Mouse (Mus musculus): ENCODE results near the gene Gns.
A peak's percentile ranks its signal among the peaks of the same experiment; 100 is the strongest.

Gene Gns

DNA sequence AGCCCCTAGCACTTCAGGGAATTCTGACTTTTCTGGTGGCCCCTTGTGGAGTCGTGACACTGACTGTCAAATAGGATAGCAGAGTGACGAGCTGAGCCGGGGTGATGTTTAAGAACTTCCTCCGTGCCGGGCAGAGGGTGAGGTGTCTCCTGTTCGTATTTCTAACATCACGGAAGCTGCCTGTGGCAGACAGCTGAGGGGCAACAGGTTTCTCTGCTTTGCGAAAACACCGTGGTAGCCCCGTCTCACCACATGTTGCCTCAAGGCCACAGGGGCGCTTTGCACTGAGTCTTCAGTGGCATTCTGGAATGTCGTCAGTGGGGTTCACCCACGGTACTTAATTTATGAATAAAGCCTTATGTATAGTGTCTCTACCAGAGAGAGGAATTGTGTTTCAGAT, 2.4 kb downstream of the Gns start:
- no peak for DNase-seq

DNA sequence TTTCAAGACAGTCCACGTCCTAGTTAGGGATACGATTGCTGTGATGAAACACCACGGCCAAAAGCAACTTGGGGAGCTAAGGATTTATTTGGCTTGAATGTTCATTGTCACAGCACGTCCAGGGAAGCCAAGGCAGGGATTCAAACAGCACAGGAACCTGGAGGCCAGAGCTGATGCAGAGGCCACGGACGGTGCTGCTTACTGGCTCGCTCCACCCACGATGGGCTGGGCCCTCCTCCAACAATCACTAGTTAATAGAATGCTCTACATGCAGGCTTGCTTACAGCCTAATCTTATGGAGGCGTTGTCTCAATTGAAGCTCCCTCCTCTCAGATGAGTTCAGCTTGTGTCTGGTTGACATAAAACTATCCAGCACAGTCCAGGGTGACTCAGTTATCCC, 2.9 kb downstream of the Gns start:
- DNase-seq: no peak

GRCm38 (mm10) chr10:121368783-121369465, 4.0 kb downstream of the Gns start:
- DNase-seq: no peak

GRCm38 (mm10) chr10:121370777-121371176, 5.9 kb downstream of the Gns start:
- DNase-seq: no peak

GRCm38 (mm10) chr10:121374013-121374412, 9.1 kb downstream of the Gns start:
- no peak for DNase-seq

DNA sequence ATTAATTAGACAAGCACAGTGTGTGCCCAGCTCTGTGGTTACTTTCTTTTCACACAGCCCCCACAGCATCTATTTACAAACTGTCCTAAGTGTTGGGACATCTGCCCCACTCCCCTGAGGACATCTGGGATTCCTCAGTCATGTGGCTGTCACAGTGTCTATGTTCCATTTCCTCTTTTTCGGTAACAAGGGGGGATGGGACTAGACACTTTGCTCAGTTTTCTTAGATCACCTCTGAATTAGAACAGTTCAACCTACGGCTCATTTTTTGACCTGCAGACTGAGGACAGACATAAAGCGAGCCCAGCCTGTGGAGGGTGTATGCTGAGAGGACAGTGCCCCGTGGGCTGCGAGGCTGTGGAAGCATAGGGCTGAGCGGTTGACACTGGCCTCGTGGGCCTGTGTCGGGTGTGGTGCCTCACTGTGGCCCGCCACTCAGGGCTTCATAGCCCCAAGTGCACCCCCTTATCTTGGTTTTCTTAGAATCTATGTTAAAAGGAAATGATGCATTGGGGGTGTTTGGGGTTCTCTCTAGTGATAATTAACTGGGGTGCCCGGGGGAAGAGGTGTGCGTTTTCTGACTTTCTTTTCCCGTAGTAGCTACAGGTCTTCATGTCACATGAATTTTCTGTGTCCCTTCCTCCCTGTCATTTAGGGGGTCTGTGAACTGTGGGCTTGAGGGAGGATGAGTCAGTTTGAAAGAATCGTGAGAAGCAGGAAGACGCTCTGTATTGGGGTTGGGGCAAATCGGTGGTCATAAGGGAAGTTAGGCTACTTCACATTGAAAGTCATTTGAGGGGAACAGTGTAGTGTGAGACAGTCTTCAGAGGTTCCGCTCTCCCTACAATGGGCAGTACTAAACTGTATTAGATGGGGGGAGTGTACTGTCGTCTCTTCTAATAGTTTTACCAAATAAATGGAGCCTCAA, 10.1 kb downstream of the Gns start:
- DNase-seq: no peak

- peak in 1 of 2 experiments; percentile 47 for DNase-seq
Measured at GRCm38 (mm10) chr10:121375649-121376493, 11.0 kb downstream of the Gns start.

DNA sequence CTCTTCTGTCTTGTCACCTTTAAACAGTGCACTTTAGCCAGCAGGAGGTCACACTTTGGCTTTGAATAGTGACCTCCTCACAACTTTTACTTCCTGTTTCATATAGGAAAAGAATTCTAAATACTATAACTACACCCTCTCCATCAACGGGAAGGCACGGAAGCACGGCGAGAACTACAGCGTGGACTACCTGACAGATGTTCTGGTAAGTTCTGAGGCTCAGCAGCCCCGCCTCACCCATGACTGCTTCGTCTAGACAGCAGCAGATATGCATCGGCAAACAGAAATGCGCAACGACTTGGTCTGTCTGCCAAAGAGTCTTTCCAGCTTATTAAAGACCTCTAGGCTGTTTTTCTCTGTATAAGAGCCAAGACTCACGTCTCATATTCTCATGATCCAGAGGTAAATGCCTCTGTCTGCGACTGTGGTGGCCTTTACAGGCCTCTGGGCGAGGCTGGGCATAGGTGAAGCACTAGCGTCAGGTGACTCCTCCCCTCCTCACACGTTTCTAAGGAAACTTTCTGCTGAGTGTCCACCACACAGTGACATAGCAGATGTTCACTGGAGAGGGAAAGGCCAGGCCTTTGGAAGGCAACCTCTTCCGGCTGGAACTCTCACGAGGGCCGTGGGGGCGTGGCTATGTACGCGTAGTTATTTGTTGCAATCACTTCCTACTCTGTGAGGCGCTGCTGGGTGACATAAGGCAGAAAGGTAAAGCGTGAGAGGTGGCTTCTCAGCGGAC, 11.8 kb downstream of the Gns start:
- DNase-seq: peak; percentile 31 to 52

DNA sequence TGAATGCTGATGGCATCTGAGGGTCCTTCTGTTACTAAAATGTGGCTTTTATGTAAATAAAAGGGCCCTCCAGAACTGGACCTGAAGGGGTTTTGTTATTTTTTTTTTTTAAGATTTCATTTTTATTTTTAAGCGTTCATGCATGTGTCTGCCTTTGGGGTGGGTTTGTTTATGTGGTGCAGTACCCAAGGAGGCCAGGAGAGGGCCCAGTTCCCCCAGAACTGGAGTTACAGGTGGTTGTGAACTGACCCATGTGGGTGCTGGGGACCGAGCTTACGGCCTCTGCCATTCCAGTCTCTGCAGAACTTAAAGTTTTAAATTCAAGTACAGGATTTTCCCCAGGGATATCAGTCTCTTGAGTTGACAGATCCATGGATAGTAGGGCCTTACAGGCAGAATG, 14.5 kb downstream of the Gns start:
- DNase-seq: no peak

GRCm38 (mm10) chr10:121381280-121381679, 16.4 kb downstream of the Gns start:
- no peak for DNase-seq

GRCm38 (mm10) chr10:121384710-121385109, 19.8 kb downstream of the Gns start:
- DNase-seq: no peak

- DNase-seq: no peak
Measured at GRCm38 (mm10) chr10:121385695-121386094, 20.8 kb downstream of the Gns start.

DNA sequence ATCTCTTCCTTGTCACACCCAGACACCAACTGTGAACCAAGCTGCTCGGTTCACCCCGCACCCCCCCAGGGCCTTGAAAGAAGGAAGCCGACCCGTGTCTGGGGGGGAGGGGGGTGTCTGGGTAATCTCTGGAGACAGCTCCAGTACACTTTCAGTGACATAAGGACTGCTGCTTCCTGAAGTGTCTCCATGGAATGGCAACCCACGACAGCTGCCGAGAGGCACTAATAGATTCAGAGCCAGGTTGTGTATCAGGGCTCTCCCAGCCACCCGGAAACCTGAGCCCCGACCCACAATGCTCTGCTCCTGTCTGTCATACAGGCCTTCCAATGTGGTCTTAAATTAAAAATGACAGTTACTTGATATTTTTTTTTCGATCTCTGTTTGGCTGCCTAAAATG, 21.5 kb downstream of the Gns start:
- no peak for DNase-seq

DNA sequence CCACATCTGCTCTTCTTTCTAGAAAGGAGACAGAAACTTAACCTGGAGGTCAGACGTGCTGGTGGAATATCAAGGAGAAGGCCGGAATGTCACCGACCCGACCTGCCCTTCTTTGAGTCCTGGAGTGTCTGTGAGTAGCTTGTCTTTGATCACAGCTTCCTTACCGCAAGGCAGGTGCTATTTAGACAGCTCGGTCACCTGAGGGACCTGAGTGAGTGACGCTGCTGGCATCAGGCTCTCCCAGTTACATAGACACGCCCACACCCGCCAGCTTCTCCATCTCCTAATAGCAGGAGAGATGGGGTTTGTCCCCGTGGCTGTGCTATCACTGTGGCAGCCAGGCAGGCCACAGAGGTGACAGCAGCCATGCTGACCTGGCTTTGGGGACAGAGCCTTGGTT, 25.7 kb downstream of the Gns start:
- no peak for DNase-seq

GRCm38 (mm10) chr10:121391901-121392300, 27.0 kb downstream of the Gns start:
- DNase-seq: no peak

DNA sequence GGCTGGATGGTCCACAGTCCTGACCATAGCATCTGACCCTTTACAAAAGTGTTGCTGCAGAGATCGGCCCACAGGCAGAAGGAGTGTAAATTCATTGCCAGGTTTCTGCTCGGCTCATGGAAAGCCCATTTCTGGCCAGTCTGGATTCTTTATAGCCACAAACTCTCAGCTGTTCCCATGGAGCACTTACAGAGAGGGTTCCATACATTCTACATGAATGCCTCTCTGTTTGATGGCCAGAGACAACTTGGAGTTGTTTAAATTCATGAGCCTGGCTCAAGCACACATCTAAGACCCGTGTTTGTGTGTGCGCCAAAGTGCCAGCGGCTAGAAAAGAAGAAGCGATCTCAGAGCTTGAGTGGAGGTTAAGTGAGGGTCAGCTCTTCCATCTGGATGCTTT, 29.4 kb downstream of the Gns start:
- DNase-seq: no peak

DNA sequence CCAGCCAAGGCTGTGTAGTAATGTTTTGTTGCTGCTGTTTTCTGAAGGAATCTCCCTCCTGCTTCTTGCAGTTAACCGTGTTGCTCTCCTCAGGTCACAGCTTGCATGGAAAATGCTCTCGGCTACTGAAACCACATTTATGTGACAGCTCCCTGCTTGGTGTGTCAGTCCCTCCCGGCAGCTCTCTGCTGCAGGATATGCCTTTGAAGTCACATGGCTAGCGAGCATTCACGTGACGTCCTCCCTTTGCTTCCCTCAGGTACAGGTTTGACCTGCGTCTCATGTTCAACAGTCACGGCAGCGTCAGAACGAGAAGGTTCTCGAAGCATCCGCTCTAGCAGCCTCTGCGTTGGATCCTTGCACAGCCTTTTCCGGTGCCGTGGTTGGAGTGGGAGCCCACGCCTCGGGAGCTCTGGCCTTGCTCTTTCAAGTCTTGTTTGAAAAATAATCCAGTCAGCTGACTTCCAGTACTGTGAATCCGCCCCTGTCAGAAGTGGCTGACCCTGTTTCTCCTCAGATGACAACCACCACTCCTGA, 30.0 kb downstream of the Gns start:
- no peak for DNase-seq

GRCm38 (mm10) chr10:121395542-121396176, 30.8 kb downstream of the Gns start:
- no peak for DNase-seq

DNA sequence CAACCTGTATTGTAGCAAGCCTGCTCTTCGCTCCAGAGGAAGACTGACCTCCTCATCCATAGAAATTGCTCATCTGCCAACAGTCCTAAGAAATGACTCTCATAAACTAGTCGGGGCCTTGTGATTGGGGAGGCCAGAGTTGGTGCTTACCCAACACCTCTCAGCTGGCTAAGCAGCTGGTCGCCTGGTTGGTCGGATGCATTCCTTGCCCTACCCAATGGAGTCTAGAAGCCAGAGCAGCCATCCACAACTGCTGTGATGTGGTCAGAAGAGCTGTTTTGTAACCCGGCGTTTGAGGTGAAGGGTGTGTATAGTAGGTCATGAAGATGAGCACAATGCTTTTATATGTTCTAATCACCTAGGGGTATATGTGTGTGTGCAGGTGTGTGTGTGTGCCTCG, 33.7 kb downstream of the Gns start:
- no peak for DNase-seq

DNA sequence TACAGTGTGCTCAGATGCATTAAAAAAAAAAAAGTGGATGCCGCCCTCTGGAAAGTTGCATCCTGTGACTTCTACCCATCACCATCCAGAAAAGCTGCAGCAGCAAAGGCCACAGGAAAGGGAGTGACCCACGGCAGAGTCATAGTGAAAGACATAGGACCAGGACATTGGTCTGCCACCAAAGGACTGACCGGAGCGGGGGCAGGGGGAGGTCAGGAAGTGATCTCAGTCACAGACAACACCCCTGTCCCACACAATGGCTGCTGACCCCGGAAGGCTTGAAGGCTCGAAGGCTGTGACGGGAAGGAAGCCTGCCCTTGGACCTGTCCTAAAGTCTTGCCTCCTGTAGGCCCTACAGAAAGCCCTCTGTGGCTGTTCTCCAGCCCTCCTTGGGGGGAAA, 36.1 kb downstream of the Gns start:
- peak in 1 of 2 experiments; percentile 37 for DNase-seq

- DNase-seq: no peak
Measured at GRCm38 (mm10) chr10:121403104-121403503, 38.2 kb downstream of the Gns start.

DNA sequence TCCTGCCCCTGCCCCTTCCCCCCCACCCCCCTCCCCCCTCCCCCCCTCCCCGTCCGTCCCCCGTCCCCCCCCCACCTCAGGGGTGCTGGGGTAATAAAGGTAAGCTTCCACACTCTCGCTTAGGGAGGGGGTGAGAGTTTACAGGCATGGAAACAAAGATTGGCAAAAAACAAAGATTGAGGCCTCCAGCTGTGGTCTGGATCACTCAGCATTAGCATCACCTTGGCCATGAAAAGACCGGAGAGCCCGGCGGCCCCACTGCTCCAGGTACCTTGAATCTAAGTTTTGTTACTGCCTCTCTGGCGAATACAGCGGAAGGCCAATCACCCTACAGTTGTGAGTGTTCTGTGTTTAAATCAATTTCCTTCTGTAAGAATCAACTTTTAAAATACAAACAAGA, 39.1 kb downstream of the Gns start:
- no peak for DNase-seq
